Mouse (Mus musculus) skeletal muscle tissue, adult 2 months (tissue): Measurements from ENCODE around the gene Limch1.

Experiments
- DNase-seq: peaks from one replicate; pipeline ENCODE4 v3.0.0-alpha.2; 2012; ENCODE audit warnings: low read depth, low spot score

Limch1 gene

DNA sequence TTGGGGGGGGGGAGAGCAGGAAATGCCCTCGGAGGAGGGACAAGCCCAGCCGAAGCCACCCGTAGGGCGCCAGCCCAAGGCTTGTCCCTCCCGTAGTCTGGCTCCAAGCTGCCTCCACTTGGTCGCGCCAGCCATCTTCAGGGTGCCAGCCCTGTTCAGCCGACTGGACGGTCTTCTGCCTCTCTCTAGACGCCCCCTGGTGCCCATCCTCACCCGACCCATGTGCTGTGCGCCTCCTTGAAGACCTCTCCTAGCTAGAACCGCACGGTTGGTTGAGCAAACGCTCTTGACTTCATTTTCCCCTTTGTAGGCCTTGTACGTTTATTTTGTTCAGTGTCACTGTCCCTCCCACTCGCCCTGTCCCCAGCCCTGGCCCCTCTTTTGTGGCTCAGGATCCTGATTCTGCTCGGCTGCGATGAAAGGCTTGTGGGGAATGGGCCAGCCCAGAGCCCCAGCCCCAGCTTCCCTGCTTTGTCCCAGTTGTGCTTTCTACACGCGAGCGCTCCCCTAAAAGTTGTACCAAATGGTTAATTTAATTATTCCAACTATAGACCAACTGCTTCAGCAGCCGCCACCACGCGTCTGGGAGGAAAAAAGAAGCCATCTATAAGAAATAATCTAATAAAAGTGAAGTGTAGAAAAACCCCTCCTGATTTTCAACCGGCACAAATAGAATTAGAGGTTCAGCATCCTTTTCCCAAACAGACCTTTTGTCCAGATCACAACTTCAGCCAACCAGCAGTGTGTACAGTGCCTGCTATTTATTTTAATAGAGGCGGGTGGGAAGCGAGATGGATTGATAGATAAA lies 356.4 kb downstream of the Limch1 start:
- DNase-seq, result no peak

DNA sequence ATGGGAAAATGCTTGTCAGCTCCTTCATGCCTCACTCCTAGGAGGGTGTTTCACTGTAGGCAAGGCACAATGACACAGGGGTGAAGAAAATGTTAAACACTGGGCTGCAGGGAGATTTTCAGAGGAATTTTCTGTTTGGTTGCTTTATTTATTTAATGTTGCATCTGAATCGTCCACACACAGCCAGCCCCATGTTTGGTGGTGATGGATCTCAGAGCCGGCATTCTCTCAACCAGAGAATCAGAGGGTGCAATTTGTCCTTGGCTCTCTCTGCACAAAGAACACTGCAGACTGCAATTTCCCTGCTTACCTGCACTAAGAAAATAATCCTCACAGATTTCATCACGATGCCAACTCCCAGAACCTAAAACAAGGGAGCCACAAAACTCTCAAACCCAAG lies 357.4 kb downstream of the Limch1 start:
- DNase-seq, result no peak

DNA sequence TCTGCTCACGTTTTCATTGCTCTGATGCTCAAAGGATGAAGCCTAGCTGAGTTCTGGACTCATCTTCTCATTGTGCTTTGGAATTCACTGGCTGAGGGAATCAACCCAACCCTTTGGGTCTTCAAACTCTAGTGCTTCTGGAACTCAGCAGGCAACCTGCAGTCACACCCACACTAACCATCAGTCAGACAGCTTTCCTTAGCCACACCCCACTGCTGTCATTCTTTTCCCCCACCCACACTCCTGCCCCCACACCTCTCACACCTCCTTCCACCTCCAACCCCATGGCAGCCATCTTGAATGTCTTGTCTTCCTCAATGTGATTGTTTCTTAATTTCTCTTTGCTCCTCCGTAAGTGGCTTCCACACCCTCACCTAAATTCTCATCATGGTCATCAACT lies 360.6 kb downstream of the Limch1 start:
- DNase-seq, result no peak
